Mouse (Mus musculus): ENCODE measurements around the gene Tbck. TPM values are rescaled to one million over a fixed set of nuclear protein-coding genes. Genes with fewer than 3 reads are reported as not detected.
A peak's percentile ranks its signal among the peaks of the same experiment; 100 is the strongest.

Gene Tbck
- 4.3 and 4.6 TPM in 2 replicates for polyA plus RNA-seq (2015; fragmentation: Nextera tagmentation; extraction: Ambion mirVana)

GRCm38 (mm10) chr3:132683447-132684230, at the start of gene Tbck:
Gene Tbck (plus strand): TSS chr3:132684144.
- peak within 1 kb of the TSS; percentile 89 for H3K27ac ChIP-seq (replicated peaks)

GRCm38 (mm10) chr3:132637080-132637479, 46.9 kb upstream of the Tbck start:
- Histone ChIP-seq H3K9me3 (replicated peaks) (no peaks in the 10 kb centered on the region), H3K9ac (no peak overlapping the region)

More at GRCm38 (mm10) chr3:132683447-132684230, at the start of gene Tbck:
- H3K9ac ChIP-seq = peak within 1 kb of the TSS; percentile 78
- no peaks in the 10 kb centered on the region for H3K27me3 ChIP-seq
- H3K36me3 ChIP-seq (replicated peaks) = peaks cover 4% of the 10 kb centered on the region; the same call in 1 of the 2 replicates
- H3K4me1 ChIP-seq (replicated peaks) = peaks cover 16% of the 10 kb centered on the region
- no peaks in the 10 kb centered on the region for H3K9me3 ChIP-seq (replicated peaks)
- ATAC-seq (ENCODE audit: insufficient read depth) = peak; percentile 96
- H3K4me2 ChIP-seq = peak within 1 kb of the TSS; percentile 67
- peak within 1 kb of the TSS; percentile 89 for H3K4me3 ChIP-seq (replicated peaks)
- WGBS (ENCODE audit: insufficient replicate concordance) = under 1% methylated on average over 42 of the region's 42 CpGs

GRCm38 (mm10) chr3:132644071-132644470, 39.9 kb upstream of the Tbck start:
- Histone ChIP-seq H3K9me3 (replicated peaks) (no peaks in the 10 kb centered on the region), H3K27me3 (no peaks in the 10 kb centered on the region), H3K9ac (no peak overlapping the region), H3K4me2 (no peak overlapping the region), H3K27ac (replicated peaks) (no peak overlapping the region), H3K4me3 (replicated peaks) (no peak overlapping the region), H3K4me1 (replicated peaks) (no peaks in the 10 kb centered on the region), H3K36me3 (replicated peaks) (no peaks in the 10 kb centered on the region)
- ATAC-seq (ENCODE audit: insufficient read depth) = no peak
- 54% methylated on average over 4 of the region's 4 CpGs for WGBS (ENCODE audit: insufficient replicate concordance)

More at GRCm38 (mm10) chr3:132637080-132637479, 46.9 kb upstream of the Tbck start:
- H3K27ac ChIP-seq (replicated peaks) = no peak overlapping the region
- H3K27me3 ChIP-seq = no peaks in the 10 kb centered on the region
- no peak overlapping the region for H3K4me3 ChIP-seq (replicated peaks)
- 64% methylated on average over 3 of the region's 3 CpGs for WGBS (ENCODE audit: insufficient replicate concordance)
- no peak for ATAC-seq (ENCODE audit: insufficient read depth)
- no peaks in the 10 kb centered on the region for H3K4me1 ChIP-seq (replicated peaks)
- no peak overlapping the region for H3K4me2 ChIP-seq
- H3K36me3 ChIP-seq (replicated peaks) = no peaks in the 10 kb centered on the region

GRCm38 (mm10) chr3:132646814-132647213, 37.1 kb upstream of the Tbck start:
- WGBS (ENCODE audit: insufficient replicate concordance) = 27% methylated on average over 1 of the region's 1 CpGs
- Histone ChIP-seq H3K9me3 (replicated peaks) (no peaks in the 10 kb centered on the region), H3K4me3 (replicated peaks) (no peak overlapping the region), H3K4me2 (no peak overlapping the region), H3K27me3 (no peaks in the 10 kb centered on the region), H3K4me1 (replicated peaks) (no peaks in the 10 kb centered on the region), H3K9ac (no peak overlapping the region), H3K36me3 (replicated peaks) (no peaks in the 10 kb centered on the region), H3K27ac (replicated peaks) (no peak overlapping the region)
- no peak for ATAC-seq (ENCODE audit: insufficient read depth)

- H3K27ac ChIP-seq (replicated peaks) = no peak overlapping the region
- 61% methylated on average over 7 of the region's 7 CpGs for WGBS (ENCODE audit: insufficient replicate concordance)
- H3K27me3 ChIP-seq = no peaks in the 10 kb centered on the region
- H3K36me3 ChIP-seq (replicated peaks) = no peaks in the 10 kb centered on the region
- H3K9me3 ChIP-seq (replicated peaks) = no peaks in the 10 kb centered on the region
- ATAC-seq (ENCODE audit: insufficient read depth) = no peak
- H3K9ac ChIP-seq = no peak overlapping the region
- no peaks in the 10 kb centered on the region for H3K4me1 ChIP-seq (replicated peaks)
- H3K4me2 ChIP-seq = no peak overlapping the region
- no peak overlapping the region for H3K4me3 ChIP-seq (replicated peaks)
Observed at GRCm38 (mm10) chr3:132649368-132649767, 34.6 kb upstream of the Tbck start.

GRCm38 (mm10) chr3:132650191-132650590, 33.8 kb upstream of the Tbck start:
- no peaks in the 10 kb centered on the region for H3K36me3 ChIP-seq (replicated peaks)
- no peaks in the 10 kb centered on the region for H3K27me3 ChIP-seq
- H3K4me1 ChIP-seq (replicated peaks) = no peaks in the 10 kb centered on the region
- WGBS (ENCODE audit: insufficient replicate concordance) = 66% methylated on average over 5 of the region's 5 CpGs
- H3K27ac ChIP-seq (replicated peaks) = no peak overlapping the region
- no peak overlapping the region for H3K9ac ChIP-seq
- H3K4me3 ChIP-seq (replicated peaks) = no peak overlapping the region
- no peak overlapping the region for H3K4me2 ChIP-seq
- no peaks in the 10 kb centered on the region for H3K9me3 ChIP-seq (replicated peaks)
- no peak for ATAC-seq (ENCODE audit: insufficient read depth)

GRCm38 (mm10) chr3:132651776-132652175, 32.2 kb upstream of the Tbck start:
- no peaks in the 10 kb centered on the region for H3K27me3 ChIP-seq
- no peak overlapping the region for H3K4me3 ChIP-seq (replicated peaks)
- WGBS (ENCODE audit: insufficient replicate concordance) = 60% methylated on average over 3 of the region's 3 CpGs
- no peaks in the 10 kb centered on the region for H3K4me1 ChIP-seq (replicated peaks)
- no peak for ATAC-seq (ENCODE audit: insufficient read depth)
- no peak overlapping the region for H3K27ac ChIP-seq (replicated peaks)
- H3K4me2 ChIP-seq = no peak overlapping the region
- H3K9ac ChIP-seq = no peak overlapping the region
- H3K36me3 ChIP-seq (replicated peaks) = no peaks in the 10 kb centered on the region
- H3K9me3 ChIP-seq (replicated peaks) = no peaks in the 10 kb centered on the region

GRCm38 (mm10) chr3:132653959-132654358, 30.0 kb upstream of the Tbck start:
- no peak for ATAC-seq (ENCODE audit: insufficient read depth)
- no peaks in the 10 kb centered on the region for H3K27me3 ChIP-seq
- no peak overlapping the region for H3K9ac ChIP-seq
- no peaks in the 10 kb centered on the region for H3K9me3 ChIP-seq (replicated peaks)
- no peak overlapping the region for H3K4me3 ChIP-seq (replicated peaks)
- H3K4me2 ChIP-seq = no peak overlapping the region
- 73% methylated on average over 7 of the region's 7 CpGs for WGBS (ENCODE audit: insufficient replicate concordance)
- no peak overlapping the region for H3K27ac ChIP-seq (replicated peaks)
- H3K4me1 ChIP-seq (replicated peaks) = no peaks in the 10 kb centered on the region
- H3K36me3 ChIP-seq (replicated peaks) = peaks cover 6% of the 10 kb centered on the region

GRCm38 (mm10) chr3:132655955-132656354, 28.0 kb upstream of the Tbck start:
- no peaks in the 10 kb centered on the region for H3K9me3 ChIP-seq (replicated peaks)
- no peak for ATAC-seq (ENCODE audit: insufficient read depth)
- no peak overlapping the region for H3K9ac ChIP-seq
- H3K4me2 ChIP-seq = no peak overlapping the region
- WGBS (ENCODE audit: insufficient replicate concordance) = 76% methylated on average over 2 of the region's 2 CpGs
- no peaks in the 10 kb centered on the region for H3K4me1 ChIP-seq (replicated peaks)
- H3K36me3 ChIP-seq (replicated peaks) = peaks cover 24% of the 10 kb centered on the region
- no peak overlapping the region for H3K27ac ChIP-seq (replicated peaks)
- no peak overlapping the region for H3K4me3 ChIP-seq (replicated peaks)
- no peaks in the 10 kb centered on the region for H3K27me3 ChIP-seq

- ATAC-seq (ENCODE audit: insufficient read depth) = no peak
- no peak overlapping the region for H3K27ac ChIP-seq (replicated peaks)
- peaks cover 1% of the 10 kb centered on the region for H3K4me1 ChIP-seq (replicated peaks)
- H3K4me2 ChIP-seq = no peak overlapping the region
- peaks cover 17% of the 10 kb centered on the region for H3K36me3 ChIP-seq (replicated peaks)
- 41% methylated on average over 2 of the region's 2 CpGs for WGBS (ENCODE audit: insufficient replicate concordance)
- H3K27me3 ChIP-seq = no peaks in the 10 kb centered on the region
- no peak overlapping the region for H3K9ac ChIP-seq
- H3K9me3 ChIP-seq (replicated peaks) = no peaks in the 10 kb centered on the region
- H3K4me3 ChIP-seq (replicated peaks) = no peak overlapping the region
Observed at GRCm38 (mm10) chr3:132677494-132677893, 6.5 kb upstream of the Tbck start.

GRCm38 (mm10) chr3:132684231-132684928, 436 bp downstream of the Tbck start, which contains the start of gene Aimp1:
Gene Aimp1 (minus strand): TSS chr3:132684370.
- Histone ChIP-seq H3K9me3 (replicated peaks) (no peaks in the 10 kb centered on the region), H3K4me1 (replicated peaks) (peaks cover 16% of the 10 kb centered on the region), H3K4me3 (replicated peaks) (peak within 1 kb of the TSS; percentile 89), H3K27ac (replicated peaks) (peak within 1 kb of the TSS; percentile 89), H3K4me2 (peak within 1 kb of the TSS; percentile 67), H3K27me3 (no peaks in the 10 kb centered on the region), H3K9ac (peak within 1 kb of the TSS; percentile 78), H3K36me3 (replicated peaks) (peaks cover 4% of the 10 kb centered on the region; the same call in 1 of the 2 replicates)
- ATAC-seq (ENCODE audit: insufficient read depth) = no peak
- WGBS (ENCODE audit: insufficient replicate concordance) = 1% methylated on average over 27 of the region's 27 CpGs

All from liver, embryonic 15.5 days (tissue).